Mouse (Mus musculus): ENCODE results near the gene Gm17455.

- TF ChIP-seq ZNF384 (IDR thresholded peaks at IDR 0.05; ENCODE audit: low read depth, low read length) = no peak
- no peak for TF ChIP-seq MAFK (IDR thresholded peaks at IDR 0.05; ENCODE audit: insufficient read depth, low read depth, low read length)
Measured at GRCm38 (mm10) chr10:60350077-60350804, 49.3 kb upstream of the Gm17455 start.
